Mouse (Mus musculus): ENCODE measurements around the gene Pate2. TPM values are rescaled to one million over a fixed set of nuclear protein-coding genes. Genes with fewer than 3 reads are reported as not detected.
"Not testable (repeated sequence)": the region's sequence is repeated elsewhere in the genome, so short reads cannot be mapped to it uniquely, and the experiment has no call there.

Pate2 gene
- polyA plus RNA-seq, 1 experiment from 2014 or later: 1.1 TPM

DNA sequence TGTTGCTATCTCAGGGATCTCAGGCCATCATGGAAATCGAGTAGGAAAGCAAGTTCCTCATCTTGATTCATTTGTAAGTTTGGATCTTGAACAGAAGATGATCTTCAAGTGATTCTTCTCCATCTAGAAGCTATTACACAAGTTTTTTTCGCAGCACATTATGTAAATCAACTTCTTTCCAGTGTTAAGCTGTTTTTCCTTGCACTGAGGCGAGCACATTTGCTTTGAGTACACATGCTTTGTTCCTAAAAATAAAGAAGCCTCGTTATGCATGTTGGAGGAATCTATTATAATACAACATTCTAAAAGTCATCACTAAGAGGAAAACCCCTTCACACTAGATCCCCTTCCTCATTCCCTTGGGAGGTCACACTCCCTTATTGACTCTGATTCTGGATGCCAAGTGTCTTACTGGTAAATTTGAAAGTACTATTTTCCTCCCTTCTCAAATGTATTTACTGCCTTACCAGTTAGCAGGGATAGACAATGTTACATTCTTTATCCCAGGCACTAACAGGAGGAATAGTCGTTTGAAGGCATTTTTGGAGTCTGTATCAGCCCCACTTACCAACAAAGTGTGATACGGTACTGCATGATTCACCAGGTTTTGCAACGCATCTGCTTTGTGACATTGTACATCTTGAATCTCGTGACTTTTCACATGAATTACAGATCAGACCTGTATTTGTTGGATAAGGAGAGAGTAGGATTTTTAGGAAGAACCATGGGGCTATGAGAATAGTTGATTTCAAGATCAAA lies 37.7 kb downstream of the Pate2 start:
- WGBS: 66% methylated on average over 8 of the region's 8 CpGs
- no peak overlapping the region for H3K27ac ChIP-seq (replicated peaks)

DNA sequence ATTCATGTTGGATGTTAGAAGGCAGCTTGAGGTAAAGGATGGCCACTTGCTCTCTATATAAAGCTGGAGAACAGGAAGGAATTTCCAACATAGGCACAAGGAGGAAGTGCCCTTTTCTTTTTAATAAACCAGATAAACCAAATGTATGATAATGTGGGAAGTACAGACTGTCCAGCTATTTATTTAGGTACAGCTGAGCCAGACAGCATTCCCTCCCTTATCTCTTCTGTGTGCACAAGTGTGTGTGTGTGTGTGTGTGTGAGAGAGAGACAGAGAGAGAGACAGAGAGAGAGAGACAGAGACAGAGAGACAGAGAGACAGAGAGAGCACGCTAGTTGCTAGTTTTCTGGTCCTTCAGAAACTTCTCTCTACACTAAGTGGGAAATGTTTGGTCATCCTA lies 41.8 kb downstream of the Pate2 start, which contains the start of gene Pate4:
Gene Pate4, minus strand, starts transcription at position 101 of the 400 bp plus-strand sequence.
- Histone ChIP-seq H3K9ac (no peak within 1 kb of the TSS), H3K9me3 (replicated peaks) (no peaks in the 10 kb centered on the region), H3K27ac (replicated peaks) (no peak within 1 kb of the TSS), H3K4me1 (no peaks in the 10 kb centered on the region), H3K27me3 (no peaks in the 10 kb centered on the region), H3K4me2 (replicated peaks) (no peak within 1 kb of the TSS), H3K36me3 (no peaks in the 10 kb centered on the region), H3K4me3 (replicated peaks) (no peak within 1 kb of the TSS)
- ATAC-seq (ENCODE audit: insufficient number of reproducible peaks, low FRiP score, low TSS enrichment, low read depth): no peak
- 73% methylated on average over 1 of the region's 1 CpGs for WGBS

More for the DNA sequence above, 37.7 kb downstream of the Pate2 start:
- no peak overlapping the region for H3K9ac ChIP-seq
- ATAC-seq (ENCODE audit: insufficient number of reproducible peaks, low FRiP score, low TSS enrichment, low read depth): no peak
- no peak overlapping the region for H3K4me3 ChIP-seq (replicated peaks)
- no peaks in the 10 kb centered on the region for H3K36me3 ChIP-seq
- no peaks in the 10 kb centered on the region for H3K4me1 ChIP-seq
- no peak overlapping the region for H3K4me2 ChIP-seq (replicated peaks)
- no peaks in the 10 kb centered on the region for H3K9me3 ChIP-seq (replicated peaks)
- no peaks in the 10 kb centered on the region for H3K27me3 ChIP-seq

GRCm38 (mm10) chr9:35614005-35614404 lies 43.9 kb downstream of the Pate2 start:
- ATAC-seq (ENCODE audit: insufficient number of reproducible peaks, low FRiP score, low TSS enrichment, low read depth): no peak
- H3K27me3 ChIP-seq: no peaks in the 10 kb centered on the region
- no peaks in the 10 kb centered on the region for H3K9me3 ChIP-seq (replicated peaks)
- H3K36me3 ChIP-seq: no peaks in the 10 kb centered on the region
- no peak overlapping the region for H3K9ac ChIP-seq
- 30% methylated on average over 2 of the region's 2 CpGs for WGBS
- no peak overlapping the region for H3K27ac ChIP-seq (replicated peaks)
- H3K4me3 ChIP-seq (replicated peaks): no peak overlapping the region
- H3K4me2 ChIP-seq (replicated peaks): no peak overlapping the region
- H3K4me1 ChIP-seq: no peaks in the 10 kb centered on the region

DNA sequence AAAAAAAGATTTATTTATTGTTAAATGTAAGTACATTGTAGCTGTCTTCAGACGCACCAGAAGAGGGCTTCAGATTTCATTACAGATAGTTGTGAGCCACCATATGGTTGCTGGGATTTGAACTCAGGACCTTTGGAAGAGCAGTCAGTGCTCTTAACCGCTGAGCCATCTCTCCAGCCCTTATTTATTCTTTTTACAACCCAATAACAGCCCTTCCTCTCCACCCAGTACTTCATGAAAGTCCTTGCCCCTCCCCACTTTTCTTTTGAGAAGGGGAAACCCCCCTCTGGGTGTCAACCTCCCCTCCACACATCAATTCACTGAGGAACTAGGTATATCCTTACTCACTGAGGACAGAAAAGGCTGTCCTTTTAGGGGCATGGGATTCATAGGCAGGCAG lies 46.7 kb downstream of the Pate2 start:
- not testable (repeated sequence) for H3K9me3 ChIP-seq (replicated peaks); ATAC-seq (ENCODE audit: insufficient number of reproducible peaks, low FRiP score, low TSS enrichment, low read depth); H3K4me3 ChIP-seq (replicated peaks); H3K4me1 ChIP-seq; H3K36me3 ChIP-seq; H3K27me3 ChIP-seq; H3K27ac ChIP-seq (replicated peaks); H3K9ac ChIP-seq; H3K4me2 ChIP-seq (replicated peaks)
- 53% methylated on average over 2 of the region's 2 CpGs for WGBS

DNA sequence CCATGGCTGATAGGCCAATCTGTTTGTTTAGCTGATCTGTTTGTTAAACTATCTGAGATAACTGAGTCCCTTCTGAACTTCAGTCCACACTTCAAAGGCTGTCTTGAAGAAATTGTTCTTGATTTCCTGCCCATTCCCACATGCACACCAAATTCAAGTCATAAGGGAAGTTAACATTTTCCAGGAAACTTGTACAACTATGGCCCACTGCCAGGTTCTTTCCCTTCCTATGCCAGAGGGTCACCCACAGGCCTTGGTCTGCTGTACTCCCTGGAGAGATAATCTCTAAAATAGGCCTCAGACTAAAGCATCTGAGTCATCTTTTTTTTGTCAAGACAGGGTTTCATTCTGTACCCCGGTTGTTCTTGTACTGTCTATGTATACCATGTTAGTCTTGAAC lies 62.9 kb downstream of the Pate2 start:
- WGBS: 67% methylated on average over 1 of the region's 1 CpGs
- H3K4me2 ChIP-seq (replicated peaks): no peak overlapping the region
- no peak overlapping the region for H3K27ac ChIP-seq (replicated peaks)
- no peaks in the 10 kb centered on the region for H3K9me3 ChIP-seq (replicated peaks)
- ATAC-seq (ENCODE audit: insufficient number of reproducible peaks, low FRiP score, low TSS enrichment, low read depth): 0 out of 2 replicates have a peak, but pooled peaks have one; percentile 15
- no peaks in the 10 kb centered on the region for H3K27me3 ChIP-seq
- H3K4me1 ChIP-seq: no peaks in the 10 kb centered on the region
- no peak overlapping the region for H3K4me3 ChIP-seq (replicated peaks)
- no peaks in the 10 kb centered on the region for H3K36me3 ChIP-seq
- H3K9ac ChIP-seq: no peak overlapping the region

DNA sequence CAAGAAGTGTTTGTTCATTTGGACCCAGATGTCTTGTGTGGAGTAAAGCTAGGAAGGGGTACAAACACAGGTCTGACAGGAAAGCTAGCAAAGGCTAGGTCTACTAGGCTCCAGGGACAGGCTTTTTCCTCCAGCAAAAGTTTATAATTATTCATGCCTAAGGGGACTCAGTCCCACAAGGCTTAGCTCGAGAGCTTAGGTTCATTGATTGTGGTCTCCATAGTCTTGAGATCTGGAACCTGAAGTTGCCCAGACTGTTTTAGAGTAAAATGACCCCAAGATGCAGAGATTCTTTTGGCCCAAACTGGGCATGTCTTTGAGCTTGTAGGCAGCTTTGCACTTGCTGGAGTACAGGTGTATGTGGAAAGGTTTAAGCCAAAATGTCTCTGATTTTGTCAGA lies 78.0 kb downstream of the Pate2 start, which contains the start of gene Pate3:
Gene Pate3, minus strand, starts transcription at position 101 of the 400 bp plus-strand sequence.
- no peak within 1 kb of the TSS for H3K4me2 ChIP-seq (replicated peaks)
- no peaks in the 10 kb centered on the region for H3K4me1 ChIP-seq
- H3K36me3 ChIP-seq: no peaks in the 10 kb centered on the region
- no peak within 1 kb of the TSS for H3K4me3 ChIP-seq (replicated peaks)
- H3K27me3 ChIP-seq: no peaks in the 10 kb centered on the region
- H3K27ac ChIP-seq (replicated peaks): no peak within 1 kb of the TSS
- H3K9ac ChIP-seq: no peak within 1 kb of the TSS
- H3K9me3 ChIP-seq (replicated peaks): no peaks in the 10 kb centered on the region
- WGBS: 59% methylated on average over 1 of the region's 1 CpGs
- ATAC-seq (ENCODE audit: insufficient number of reproducible peaks, low FRiP score, low TSS enrichment, low read depth): no peak

DNA sequence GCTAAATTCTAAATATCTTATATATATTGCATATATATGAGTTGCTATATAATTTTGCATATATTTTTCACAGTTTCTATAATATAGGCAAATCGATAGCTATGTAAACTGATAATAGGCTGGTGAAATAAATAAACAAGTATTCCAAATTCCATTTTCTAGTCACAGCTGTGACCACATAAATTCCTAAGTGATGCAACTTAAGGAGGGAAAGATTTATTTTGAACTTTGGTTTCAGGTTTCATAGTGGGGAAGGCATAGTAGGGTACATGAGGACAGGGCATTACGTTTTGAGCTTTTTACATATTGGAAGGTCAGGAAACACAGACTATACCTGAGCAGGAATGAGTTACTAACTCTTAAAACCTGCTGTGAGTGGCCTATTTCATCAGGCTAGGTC lies 103.5 kb downstream of the Pate2 start:
- Histone ChIP-seq H3K4me2 (replicated peaks) (no peak overlapping the region), H3K36me3 (no peaks in the 10 kb centered on the region), H3K27me3 (no peaks in the 10 kb centered on the region), H3K27ac (replicated peaks) (no peak overlapping the region), H3K9me3 (replicated peaks) (no peaks in the 10 kb centered on the region), H3K4me1 (no peaks in the 10 kb centered on the region), H3K4me3 (replicated peaks) (no peak overlapping the region), H3K9ac (no peak overlapping the region)
- no peak for ATAC-seq (ENCODE audit: insufficient number of reproducible peaks, low FRiP score, low TSS enrichment, low read depth)
- 77% methylated on average over 2 of the region's 2 CpGs for WGBS

DNA sequence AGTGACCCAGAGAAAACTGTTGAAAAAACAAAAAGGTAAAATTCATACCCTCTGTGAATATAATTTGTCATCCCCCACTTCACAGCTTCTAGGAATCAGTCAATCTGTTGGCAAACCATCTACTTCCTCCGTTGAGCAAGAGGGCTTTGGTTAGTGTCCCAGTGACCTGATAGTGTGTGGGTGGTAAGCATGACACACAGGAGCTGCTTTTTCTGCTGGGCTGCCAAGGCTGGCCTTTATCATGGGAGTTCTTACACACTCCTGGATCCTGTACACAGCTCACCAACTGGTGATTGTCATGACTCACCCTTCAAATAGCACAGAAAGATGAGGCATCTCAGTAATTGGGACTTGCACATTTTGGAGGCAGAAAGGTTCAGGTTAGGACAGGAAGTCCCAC lies 116.9 kb downstream of the Pate2 start, which contains the start of gene Pate1:
Gene Pate1, minus strand, starts transcription at position 378 of the 400 bp plus-strand sequence.
- 33% methylated on average over 1 of the region's 1 CpGs for WGBS
- ATAC-seq (ENCODE audit: insufficient number of reproducible peaks, low FRiP score, low TSS enrichment, low read depth): no peak
- H3K4me1 ChIP-seq: no peaks in the 10 kb centered on the region

GRCm38 (mm10) chr9:35691924-35692323 lies 121.8 kb downstream of the Pate2 start:
- no peak overlapping the region for H3K4me2 ChIP-seq (replicated peaks)
- 0 out of 2 replicates have a peak, but pooled peaks cover 3% of the 10 kb centered on the region for H3K9me3 ChIP-seq (replicated peaks)
- H3K27ac ChIP-seq (replicated peaks): no peak overlapping the region
- H3K27me3 ChIP-seq: no peaks in the 10 kb centered on the region
- H3K4me3 ChIP-seq (replicated peaks): no peak overlapping the region
- H3K9ac ChIP-seq: no peak overlapping the region
- H3K36me3 ChIP-seq: no peaks in the 10 kb centered on the region
- no peak for ATAC-seq (ENCODE audit: insufficient number of reproducible peaks, low FRiP score, low TSS enrichment, low read depth)
- H3K4me1 ChIP-seq: no peaks in the 10 kb centered on the region

More for the DNA sequence above, 116.9 kb downstream of the Pate2 start, which contains the start of gene Pate1:
- Histone ChIP-seq H3K27me3 (no peaks in the 10 kb centered on the region), H3K4me2 (replicated peaks) (no peak within 1 kb of the TSS), H3K4me3 (replicated peaks) (no peak within 1 kb of the TSS), H3K9ac (no peak within 1 kb of the TSS), H3K9me3 (replicated peaks) (no peaks in the 10 kb centered on the region), H3K36me3 (no peaks in the 10 kb centered on the region), H3K27ac (replicated peaks) (no peak within 1 kb of the TSS)

DNA sequence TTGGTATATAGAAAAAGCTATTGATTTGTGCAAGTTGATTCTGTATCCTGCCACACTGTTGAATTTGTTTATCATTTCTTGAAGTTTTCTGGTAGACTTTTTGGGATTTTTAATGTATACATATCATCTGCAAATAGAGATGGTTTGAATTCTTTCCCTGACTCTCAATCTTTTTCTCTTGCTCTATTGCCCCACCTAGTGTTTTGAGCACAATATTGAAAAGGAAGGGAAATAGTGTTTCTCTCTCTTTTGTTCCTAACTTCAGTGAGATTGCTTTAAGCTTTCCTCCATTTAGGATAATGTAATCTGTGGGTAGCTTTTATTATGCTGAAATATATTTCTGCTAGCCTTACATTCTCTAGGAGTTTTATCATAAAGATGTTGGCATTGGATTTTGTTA lies 137.2 kb downstream of the Pate2 start:
- H3K27ac ChIP-seq (replicated peaks): no peak overlapping the region
- no peak overlapping the region for H3K4me3 ChIP-seq (replicated peaks)
- H3K4me1 ChIP-seq: no peaks in the 10 kb centered on the region
- no peaks in the 10 kb centered on the region for H3K27me3 ChIP-seq
- no peaks in the 10 kb centered on the region for H3K9me3 ChIP-seq (replicated peaks)
- no peak overlapping the region for H3K4me2 ChIP-seq (replicated peaks)
- H3K36me3 ChIP-seq: no peaks in the 10 kb centered on the region
- no peak for ATAC-seq (ENCODE audit: insufficient number of reproducible peaks, low FRiP score, low TSS enrichment, low read depth)
- H3K9ac ChIP-seq: no peak overlapping the region

Data from embryonic facial prominence, embryonic 15.5 days (tissue).